Mouse (Mus musculus): ENCODE results near the gene Lgals7.

- TF ChIP-seq CTCF (IDR thresholded peaks at IDR 0.05; ENCODE audit: control insufficient read depth, insufficient read depth, insufficient read length) (no peak), USF1 (IDR thresholded peaks at IDR 0.05; ENCODE audit: low read depth) (no peak), MYOD1 (IDR thresholded peaks at IDR 0.05; ENCODE audit: control insufficient read depth, insufficient read length, low read depth) (no peak), CEBPB (IDR thresholded peaks at IDR 0.05; ENCODE audit: low read depth) (no peak), MAX (IDR thresholded peaks at IDR 0.05) (no peak), MYOG (IDR thresholded peaks at IDR 0.05; ENCODE audit: control insufficient read depth, extremely low read depth, insufficient read length) (no peak), FOSL1 (IDR thresholded peaks at IDR 0.05; ENCODE audit: insufficient read depth, low read length, poor library complexity, severe bottlenecking) (no peak)
These were observed 48.4 kb upstream of the Lgals7 start for GRCm38 (mm10) chr7:28815230-28815629.

Data from C2C12 (cell line).